Comparison of ENCODE assay signal across 9 mouse cellular contexts in genomic region chr3:87030855-87031254, GRCm38 (mm10). TPM values are rescaled to one million over a fixed set of nuclear protein-coding genes. Genes with fewer than 3 reads are reported as not detected.
A peak's percentile ranks its signal among the peaks of the same experiment; 100 is the strongest.
DNase-seq lines count a peak whose midpoint lies in the region; ATAC-seq lines count a peak whose summit lies in the region.
"Had no signal": no experiment of that assay in that cellular context is flagged by ENCODE, and none has a peak within 500 bp of the region (broad histone marks: within the 10 kb centered on the region; RNA-seq: fewer than 3 reads in every experiment).

No protein-coding gene starts in this region.

- WGBS in forebrain, embryonic 16.5 days: 20% methylated on average over 6 of the region's 6 CpGs
- 21% methylated on average over 6 of the region's 6 CpGs for WGBS in liver, embryonic 13.5 days (ENCODE audit: insufficient replicate concordance)

- no peaks in the 10 kb centered on the region for H3K27me3 ChIP-seq in forebrain, embryonic 16.5 days (replicated peaks; ENCODE audit: control insufficient read depth, insufficient read depth, low read length)
- no peaks in the 10 kb centered on the region for H3K27me3 ChIP-seq in liver, embryonic 13.5 days

- no peak overlapping the region for H3K4me3 ChIP-seq in forebrain, embryonic 16.5 days (replicated peaks; ENCODE audit: low read length)
- no peak overlapping the region for H3K4me3 ChIP-seq in liver, embryonic 13.5 days (replicated peaks)
- H3K4me3 ChIP-seq: limb, embryonic 15.5 days had no signal

- no peaks in the 10 kb centered on the region for H3K4me1 ChIP-seq in forebrain, embryonic 16.5 days (replicated peaks; ENCODE audit: control insufficient read depth, insufficient read depth, low read length)
- H3K4me1 ChIP-seq in liver, embryonic 13.5 days (replicated peaks): no peaks in the 10 kb centered on the region
- H3K4me1 ChIP-seq: limb, embryonic 15.5 days had no signal

- H3K36me3 ChIP-seq in forebrain, embryonic 16.5 days (ENCODE audit: control insufficient read depth, insufficient read depth): no peaks in the 10 kb centered on the region
- H3K36me3 ChIP-seq in liver, embryonic 13.5 days: no peaks in the 10 kb centered on the region
- H3K36me3 ChIP-seq: limb, embryonic 15.5 days had no signal

- peak; percentile 64 for ATAC-seq in forebrain, embryonic 16.5 days
- no peak for ATAC-seq in liver, embryonic 13.5 days (ENCODE audit: low read depth)

- H3K4me2 ChIP-seq in forebrain, embryonic 16.5 days (ENCODE audit: low read length): no peak overlapping the region
- H3K4me2 ChIP-seq in liver, embryonic 13.5 days: no peak overlapping the region
- H3K4me2 ChIP-seq: limb, embryonic 15.5 days had no signal

- H3K9me3 ChIP-seq in forebrain, embryonic 16.5 days (ENCODE audit: control insufficient read depth, low read length): no peaks in the 10 kb centered on the region
- no peaks in the 10 kb centered on the region for H3K9me3 ChIP-seq in liver, embryonic 13.5 days (replicated peaks)
- H3K9me3 ChIP-seq: limb, embryonic 15.5 days had no signal

- no peak overlapping the region for H3K27ac ChIP-seq in forebrain, embryonic 16.5 days (ENCODE audit: low read length)
- no peak overlapping the region for H3K27ac ChIP-seq in liver, embryonic 13.5 days
- H3K27ac ChIP-seq: limb, embryonic 15.5 days had no signal

- DNase-seq in 416B (ENCODE audit: low read depth) (peak; percentile 66), ES-CJ7 (ENCODE audit: low read depth, low spot score) (peak; percentile 79)
- peak; percentile 20 for DNase-seq in cerebellum, adult 11 months
- peak; percentile 22 to 63 for DNase-seq in kidney, adult 8-10 months
- DNase-seq in liver, embryonic 13.5 days: peak; percentile 5
- DNase-seq in retina, adult 2 months (ENCODE audit: low read depth, low spot score): peak; percentile 50
- peak; percentile 44 to 47 for DNase-seq in thymus, postnatal 36 days

- H3K9ac ChIP-seq in forebrain, embryonic 16.5 days (replicated peaks; ENCODE audit: low read depth, low read length): no peak overlapping the region
- H3K9ac ChIP-seq in liver, embryonic 13.5 days: no peak overlapping the region
- H3K9ac ChIP-seq: limb, embryonic 15.5 days had no signal

RNA-seq across cellular contexts. Expression of gene Cd1d1, which starts 31.6 kb away (rescaled TPM):
- polyA plus RNA-seq in forebrain, embryonic 16.5 days (2015; fragmentation: Nextera tagmentation; extraction: Ambion mirVana): 69.8 and 80.4 TPM in 2 replicates
- 6.3 and 7.9 TPM in 2 replicates for polyA plus RNA-seq in liver, embryonic 13.5 days (2015; fragmentation: Nextera tagmentation; extraction: Ambion mirVana)

Comparison
In these comparisons a context has a peak if more than half of its experiments do, and no peak if none do; other contexts are left out.
1. DNase-seq: peak in every context shown above with its lines; median percentile 79 in ES-CJ7; 66 in 416B; 50 in retina, adult 2 months; 46 in thymus, postnatal 36 days; 42 in kidney, adult 8-10 months; 20 in cerebellum, adult 11 months; 5 in liver, embryonic 13.5 days.